Mouse (Mus musculus): ENCODE results near the gene Rufy4.

- TF ChIP-seq ZMIZ1 (IDR thresholded peaks at IDR 0.05; ENCODE audit: low read depth, low read length) (no peak), RAD21 (IDR thresholded peaks at IDR 0.05; ENCODE audit: low read depth, low read length) (no peak), EP300 (IDR thresholded peaks at IDR 0.05; ENCODE audit: low read length) (no peak), RCOR1 (conservative IDR thresholded peaks at IDR 0.05; ENCODE audit: low read depth, low read length) (no peak), USF1 (IDR thresholded peaks at IDR 0.05; ENCODE audit: low read depth, low read length) (no peak), CTCF (conservative IDR thresholded peaks at IDR 0.05 in 1 of 2, IDR thresholded peaks at IDR 0.05 in 1 of 2; ENCODE audit: low read depth in 2 of 2, low read length in 2 of 2) (no peak)
These were observed 65.1 kb downstream of the Rufy4 start for GRCm38 (mm10) chr1:74190471-74190870.

All from CH12.LX (cell line).